Comparison of ENCODE assay signal across 22 mouse cellular contexts in genomic region chr1:91235395-91235794, GRCm38 (mm10). TPM values are rescaled to one million over a fixed set of nuclear protein-coding genes. Genes with fewer than 3 reads are reported as not detected.
DNase-seq lines count a peak whose midpoint lies in the region; ATAC-seq and TF ChIP-seq lines count a peak whose summit lies in the region.
"Had no signal": no experiment of that assay in that cellular context is flagged by ENCODE, and none has a peak within 500 bp of the region (broad histone marks: within the 10 kb centered on the region; RNA-seq: fewer than 3 reads in every experiment).

No protein-coding gene starts in this region.

- H3K4me3 ChIP-seq in CH12.LX (replicated peaks in 1 of 3; ENCODE audit: low read depth in 2 of 3, low read length in 2 of 3, poor library complexity in 1 of 3) = no peak overlapping the region
- H3K4me3 ChIP-seq: embryonic facial prominence, embryonic 12.5 days; heart, embryonic 15.5 days; lung, embryonic 15.5 days; midbrain, embryonic 15.5 days had no signal

- peaks cover 0 to 8% of the 10 kb centered on the region in 2 experiments; a peak in 1 of 4 replicates for H3K4me1 ChIP-seq in CH12.LX (ENCODE audit: control insufficient read depth in 1 of 2, insufficient read depth in 2 of 2)
- H3K4me1 ChIP-seq: embryonic facial prominence, embryonic 12.5 days; midbrain, embryonic 15.5 days had no signal

- dilution Hi-C loops in CH12.LX (cut with MboI; ENCODE audit: extremely low pct_ligation_motif_present, extremely low pct_unique_long_range_greater_than_20kb, low sequenced_read_pairs) = no loop called here

- DNase-seq in CH12.LX (ENCODE audit: extremely low read depth) (peak; percentile 24), MEL-GATA-1-ER (ENCODE audit: extremely low read depth, low read depth) (peak; percentile 74)
- peak; percentile 44 for DNase-seq in splenic B cell, adult 2 months (ENCODE audit: low read depth, low spot score)
- no peak for DNase-seq in kidney, postnatal 10 days
- DNase-seq in layer of hippocampus, adult 11-12 months (ENCODE audit: low spot score) = no peak
- DNase-seq in embryo, embryonic 9.5 days (ENCODE audit: extremely low spot score) = no peak
- DNase-seq: adrenal gland, postnatal 36 days; cerebellum, adult 18-20 months; cerebellum, postnatal 14 days; gastrocnemius, postnatal 36 days; kidney, adult 9 months; kidney, postnatal 14 days; right cerebral cortex, adult 18-20 months; thymus, postnatal 4 days had no signal

- TF ChIP-seq CTCF in CH12.LX (conservative IDR thresholded peaks at IDR 0.05 in 1 of 2, IDR thresholded peaks at IDR 0.05 in 1 of 2; ENCODE audit: low read depth in 2 of 2, low read length in 2 of 2) = no peak

- peaks cover 4% of the 10 kb centered on the region for H3K27me3 ChIP-seq in CH12.LX (replicated peaks)
- no peaks in the 10 kb centered on the region for H3K27me3 ChIP-seq in splenic B cell, adult 2 months (ENCODE audit: control insufficient read depth, insufficient read depth, low read length, poor library complexity, severe bottlenecking)
- H3K27me3 ChIP-seq: embryonic facial prominence, embryonic 12.5 days; heart, embryonic 15.5 days; midbrain, embryonic 15.5 days had no signal

- H3K27ac ChIP-seq in CH12.LX (ENCODE audit: insufficient read depth, low read depth) = no peak overlapping the region
- H3K27ac ChIP-seq: embryonic facial prominence, embryonic 12.5 days; heart, embryonic 15.5 days; hindbrain, embryonic 14.5 days; lung, embryonic 15.5 days; midbrain, embryonic 15.5 days had no signal

- peak; percentile 83 for ATAC-seq in megakaryocyte, adult 5-6 weeks (ENCODE audit: poor library complexity, severe bottlenecking)
- ATAC-seq: forebrain, embryonic 14.5 days; intestine, postnatal 0 days; midbrain, embryonic 15.5 days had no signal

- no peak for TF ChIP-seq EP300 in CH12.LX (IDR thresholded peaks at IDR 0.05; ENCODE audit: low read length)

- H3K36me3 ChIP-seq in CH12.LX (replicated peaks in 1 of 2; ENCODE audit: control insufficient read depth in 1 of 2, insufficient read depth in 1 of 2, low read length in 1 of 2) = no peaks in the 10 kb centered on the region
- H3K36me3 ChIP-seq in splenic B cell, adult 2 months (ENCODE audit: control insufficient read depth, insufficient read depth, low read length, poor library complexity, severe bottlenecking) = no peaks in the 10 kb centered on the region
- H3K36me3 ChIP-seq: embryonic facial prominence, embryonic 12.5 days; heart, embryonic 15.5 days; lung, embryonic 15.5 days; midbrain, embryonic 15.5 days had no signal

- in situ Hi-C loops in CH12.LX (cut with MboI; ENCODE audit: low pct_ligation_motif_present, low pct_unique_long_range_greater_than_20kb, low sequenced_read_pairs) = no loop called here

- H3K9me3 ChIP-seq in CH12.LX (replicated peaks; ENCODE audit: low read length) = no peaks in the 10 kb centered on the region
- H3K9me3 ChIP-seq: embryonic facial prominence, embryonic 12.5 days; heart, embryonic 15.5 days; lung, embryonic 15.5 days; midbrain, embryonic 15.5 days had no signal

- H3K79me2 ChIP-seq in CH12.LX (replicated peaks; ENCODE audit: control insufficient read depth, extremely low read depth, insufficient read depth, poor library complexity, severe bottlenecking) = no peaks in the 10 kb centered on the region

- TF ChIP-seq POLR2A in CH12.LX (IDR thresholded peaks at IDR 0.05; ENCODE audit: low read depth, low read length) = no peak

- no peak overlapping the region for H3K9ac ChIP-seq in CH12.LX (ENCODE audit: insufficient read depth, low read depth)
- H3K9ac ChIP-seq: embryonic facial prominence, embryonic 12.5 days; heart, embryonic 15.5 days; hindbrain, embryonic 14.5 days; lung, embryonic 15.5 days; midbrain, embryonic 15.5 days had no signal

- H3K4me2 ChIP-seq in CH12.LX (ENCODE audit: insufficient read depth, low read depth, poor library complexity, severe bottlenecking) = peak overlapping the region; percentile 38; the same call in 1 of the 2 replicates
- H3K4me2 ChIP-seq: embryonic facial prominence, embryonic 12.5 days; heart, embryonic 15.5 days; hindbrain, embryonic 14.5 days; lung, embryonic 15.5 days; midbrain, embryonic 15.5 days had no signal

- TF ChIP-seq RAD21 in CH12.LX (IDR thresholded peaks at IDR 0.05; ENCODE audit: low read depth, low read length) = no peak

TF ChIP-seq in CH12.LX, 34 proteins besides CTCF, POLR2A, EP300 and RAD21:
- TF ChIP-seq ZC3H11A (IDR thresholded peaks at IDR 0.05; ENCODE audit: low read depth, low read length) = no peak
- TF ChIP-seq ZNF384 (IDR thresholded peaks at IDR 0.05; ENCODE audit: low read depth, low read length) = peak; percentile 22; the same call in 1 of the 2 replicates

RNA-seq across cellular contexts. Expression of gene Ube2f, which starts 14.7 kb away (rescaled TPM):
- total RNA-seq in CH12.LX (2012; rRNA removed) (30.3 and 35.6 TPM in 2 replicates), CH12.LX (2014; rRNA removed) (58.1 and 58.8 TPM in 2 replicates)
- polyA plus RNA-seq in CH12.LX (2012; ENCODE audit: insufficient read length, low read depth) = 69.3 and 70.5 TPM in 2 replicates
- 94.5 and 117 TPM in 2 replicates for total RNA-seq in megakaryocyte, adult 5-6 weeks (2015)
- 59.1 and 63.1 TPM in 2 replicates for total RNA-seq in megakaryocyte, adult 5-6 weeks (2017)

RNA-seq across cellular contexts. Expression of gene Ramp1, which starts 55.8 kb away (rescaled TPM):
- total RNA-seq in CH12.LX (2012; rRNA removed) (not detected in 2 replicates), CH12.LX (2014; rRNA removed) (not detected in 2 replicates)
- polyA plus RNA-seq in CH12.LX (2012; ENCODE audit: insufficient read length, low read depth) = not detected in 2 replicates
- 71.1 and 79.5 TPM in 2 replicates for total RNA-seq in megakaryocyte, adult 5-6 weeks (2015)
- total RNA-seq in megakaryocyte, adult 5-6 weeks (2017) = 75.2 and 81.4 TPM in 2 replicates

Comparison
In these comparisons a context has a peak if more than half of its experiments do, and no peak if none do; other contexts are left out.
1. DNase-seq: peak in CH12.LX (single experiment), MEL-GATA-1-ER (single experiment) and splenic B cell, adult 2 months (single experiment); none in kidney, postnatal 10 days (single experiment), layer of hippocampus, adult 11-12 months (single experiment) and embryo, embryonic 9.5 days (single experiment).
2. RNA of gene Ramp1, which starts 55.8 kb away (total RNA-seq): 71.1 to 81.4 TPM in megakaryocyte, adult 5-6 weeks; not detected in CH12.LX; every median in the first group is over 10 times any median in the second.